Mouse (Mus musculus): ENCODE measurements around the gene Adamts9. TPM values are rescaled to one million over a fixed set of nuclear protein-coding genes. Genes with fewer than 3 reads are reported as not detected.

Gene Adamts9
- polyA plus RNA-seq, 1 experiment = not detected

DNA sequence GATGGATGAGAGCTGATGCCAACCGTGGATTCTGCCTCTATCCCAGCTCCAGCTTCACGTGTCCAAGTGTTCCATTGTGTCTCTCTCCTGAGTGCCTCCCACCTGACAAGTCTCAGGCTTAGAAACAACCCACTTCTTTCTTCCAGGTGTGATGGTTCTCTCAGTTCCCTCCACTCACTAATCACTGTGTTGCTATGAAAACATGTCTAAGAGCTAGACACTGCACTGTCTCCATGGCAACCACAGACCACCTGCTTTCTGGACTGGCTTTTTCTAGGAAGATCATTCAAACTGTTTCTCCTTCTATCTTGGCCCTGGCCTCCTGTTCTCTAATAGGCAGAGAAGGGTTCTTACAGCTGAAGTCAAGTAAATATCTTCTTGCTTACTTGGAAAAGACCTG is 190.6 kb downstream of the Adamts9 start:
- TF ChIP-seq GATA1 (IDR thresholded peaks at IDR 0.05; ENCODE audit: low read length) = no peak

DNA sequence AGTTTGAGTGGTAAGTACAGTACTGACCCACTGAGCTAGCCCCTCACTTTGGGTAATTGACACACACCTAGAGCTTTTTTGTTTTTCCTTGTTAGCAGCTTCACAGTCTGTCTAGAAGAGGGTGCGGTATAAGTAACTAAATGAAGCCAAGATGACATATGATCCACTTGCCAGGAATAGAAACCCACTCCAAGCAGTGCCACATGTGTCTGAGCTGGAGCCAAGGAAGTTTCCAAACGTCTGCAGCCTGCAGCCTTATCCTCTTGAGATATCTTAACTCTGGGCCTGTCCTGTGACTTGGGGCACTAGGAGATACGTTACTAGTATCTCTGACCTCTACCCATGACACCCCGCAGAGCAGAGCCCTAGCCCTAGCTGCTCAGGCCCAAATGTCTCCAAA is 193.9 kb downstream of the Adamts9 start:
- no peak for TF ChIP-seq GATA1 (IDR thresholded peaks at IDR 0.05; ENCODE audit: low read length)

DNA sequence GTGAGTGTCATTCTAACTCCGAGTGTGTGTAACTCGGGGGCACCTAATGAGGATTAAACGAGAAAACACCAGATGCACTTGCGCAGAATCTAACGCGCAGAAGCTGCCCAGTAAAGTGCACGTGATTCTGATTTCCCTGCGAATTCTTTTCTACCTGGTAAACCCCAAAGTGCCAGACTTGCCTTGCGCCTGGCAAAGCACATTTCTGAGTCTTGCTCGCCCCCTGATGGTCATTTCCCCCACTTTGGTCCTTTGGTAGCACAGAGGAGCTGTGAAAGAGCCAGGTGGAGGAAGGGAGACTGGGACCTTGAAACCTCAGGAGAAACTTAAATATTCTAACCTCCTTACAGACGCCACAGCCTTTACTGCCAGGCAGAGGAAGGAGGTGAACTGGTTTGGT is 199.7 kb downstream of the Adamts9 start:
- TF ChIP-seq GATA1 (IDR thresholded peaks at IDR 0.05; ENCODE audit: low read length) = no peak

DNA sequence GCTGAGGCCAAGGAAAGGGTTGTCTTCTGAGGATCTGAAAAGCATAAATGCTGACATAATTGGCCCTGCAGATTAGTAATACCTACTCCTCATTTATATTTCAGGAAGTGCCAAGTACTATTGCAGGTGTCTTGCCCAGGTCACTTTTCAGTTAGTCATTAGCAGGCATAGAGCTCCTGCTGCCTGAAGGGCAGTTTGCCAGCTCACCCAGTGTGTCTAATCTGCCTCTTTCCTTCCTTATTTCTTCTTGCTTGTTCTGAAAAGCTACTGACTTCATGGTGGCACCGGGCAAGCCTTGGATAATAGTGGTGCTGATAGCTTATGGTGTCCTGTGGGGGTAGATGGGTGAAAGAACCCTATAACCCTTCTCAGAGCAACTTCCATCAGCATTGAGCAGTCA is 206.2 kb downstream of the Adamts9 start:
- TF ChIP-seq GATA1 (IDR thresholded peaks at IDR 0.05; ENCODE audit: low read length) = no peak

DNA sequence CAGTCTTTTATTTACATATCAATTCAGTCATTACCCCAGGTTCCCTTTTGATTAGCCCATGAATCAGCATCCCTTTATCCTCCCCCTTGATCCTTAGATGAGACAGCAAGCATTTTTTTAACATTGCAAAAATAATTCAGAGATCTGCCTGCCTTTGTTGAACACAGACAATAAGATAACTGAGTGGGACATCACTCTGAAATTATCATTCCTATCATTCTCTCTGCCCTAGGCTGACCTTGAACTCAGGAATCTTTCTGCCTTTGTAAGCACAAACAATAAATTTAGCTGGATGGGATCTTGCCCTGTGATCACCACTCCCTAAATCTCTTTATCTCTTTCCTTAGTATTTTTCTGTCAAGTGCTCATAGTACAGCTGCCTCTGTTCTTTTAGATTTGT is 209.6 kb downstream of the Adamts9 start:
- no peak for TF ChIP-seq GATA1 (IDR thresholded peaks at IDR 0.05; ENCODE audit: low read length)

DNA sequence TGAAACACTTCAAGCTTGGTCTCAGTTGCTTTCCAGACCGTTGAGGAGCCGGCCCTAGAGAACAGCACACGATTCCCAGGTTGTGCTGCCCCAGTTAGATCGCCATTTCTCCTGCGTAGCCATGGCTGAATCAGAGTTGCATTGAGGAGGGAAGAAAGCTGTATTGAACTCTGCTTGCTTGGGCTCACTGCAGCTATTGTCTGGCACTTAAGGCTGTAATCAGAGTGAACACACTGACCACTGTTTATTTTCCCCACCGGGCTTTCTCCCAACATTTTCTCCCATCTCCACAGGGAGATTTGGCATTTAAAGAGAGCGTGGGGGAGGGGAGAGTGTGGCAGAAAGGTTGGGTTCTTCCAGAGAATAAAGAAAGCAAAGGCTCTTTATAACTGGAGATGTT is 214.8 kb downstream of the Adamts9 start:
- no peak for TF ChIP-seq GATA1 (IDR thresholded peaks at IDR 0.05; ENCODE audit: low read length)

DNA sequence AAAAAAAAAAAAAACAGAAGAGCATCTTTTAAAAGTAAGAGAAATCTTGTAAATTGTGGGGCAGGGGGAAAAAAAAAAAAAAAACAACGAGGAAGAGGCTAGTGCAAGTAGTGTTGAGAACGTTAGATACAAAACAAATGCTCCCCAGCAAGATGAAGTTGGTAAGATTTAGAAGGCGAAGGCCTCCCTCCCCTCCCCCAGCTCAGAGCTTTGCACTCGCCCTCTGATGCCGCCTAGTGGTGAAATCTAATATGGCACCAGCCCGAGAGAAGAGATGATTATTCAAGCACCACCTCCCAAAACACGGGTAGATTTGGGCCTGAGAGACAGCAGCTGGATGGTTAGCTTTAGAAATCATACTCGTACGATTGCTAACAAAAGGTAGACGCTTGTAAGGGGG is 215.2 kb downstream of the Adamts9 start:
- no peak for TF ChIP-seq GATA1 (IDR thresholded peaks at IDR 0.05; ENCODE audit: low read length)

DNA sequence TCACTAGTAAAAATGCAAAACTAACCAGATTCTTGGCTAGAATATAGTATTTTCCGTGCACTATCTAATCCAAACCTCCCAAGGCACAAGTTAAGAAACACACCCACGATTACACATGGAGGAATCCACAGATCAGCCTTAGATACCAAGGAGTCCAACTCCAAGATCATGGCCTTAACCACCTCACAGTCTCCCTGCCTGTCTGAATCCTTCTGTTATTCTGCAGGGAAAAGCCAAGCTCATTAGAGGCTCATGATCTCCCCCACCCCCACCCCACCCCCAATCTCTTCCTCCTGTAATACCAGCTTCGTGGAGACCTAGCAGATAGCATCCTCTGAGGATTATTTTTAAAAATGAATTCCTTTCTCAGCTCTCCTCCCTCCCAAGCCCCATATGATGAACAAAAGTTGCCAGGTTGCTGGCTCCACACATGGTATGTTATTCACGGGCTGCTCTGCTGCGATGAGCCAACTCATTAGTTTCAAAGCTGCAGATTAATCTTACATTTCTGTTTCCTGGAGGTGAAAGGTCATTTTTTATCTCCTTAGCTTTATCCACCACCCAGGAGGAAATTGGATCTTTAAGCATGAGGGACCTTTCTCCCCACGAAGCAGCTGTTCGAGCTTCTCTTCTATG is 215.8 kb downstream of the Adamts9 start:
- no peak for TF ChIP-seq GATA1 (IDR thresholded peaks at IDR 0.05; ENCODE audit: low read length)

DNA sequence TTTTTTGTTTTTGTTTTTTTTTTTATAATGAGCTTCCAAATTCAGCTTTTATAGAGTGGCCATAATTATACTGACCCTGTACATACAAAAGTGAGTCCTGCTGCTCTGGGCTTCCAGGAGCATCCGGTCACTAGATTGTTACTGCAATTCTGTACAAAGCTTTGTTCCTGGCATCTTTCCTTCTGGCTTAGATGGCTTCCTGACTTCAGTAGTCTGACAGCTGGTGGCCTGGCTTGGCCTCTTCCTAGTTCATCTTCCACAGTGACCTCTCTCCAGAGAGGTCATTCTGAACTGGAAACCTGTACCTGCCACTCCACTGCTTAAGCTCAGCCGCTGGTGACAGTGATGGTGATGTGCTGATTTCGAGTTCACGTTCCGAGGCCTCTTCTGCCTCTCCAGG is 217.2 kb downstream of the Adamts9 start:
- TF ChIP-seq GATA1 (IDR thresholded peaks at IDR 0.05; ENCODE audit: low read length) = no peak

DNA sequence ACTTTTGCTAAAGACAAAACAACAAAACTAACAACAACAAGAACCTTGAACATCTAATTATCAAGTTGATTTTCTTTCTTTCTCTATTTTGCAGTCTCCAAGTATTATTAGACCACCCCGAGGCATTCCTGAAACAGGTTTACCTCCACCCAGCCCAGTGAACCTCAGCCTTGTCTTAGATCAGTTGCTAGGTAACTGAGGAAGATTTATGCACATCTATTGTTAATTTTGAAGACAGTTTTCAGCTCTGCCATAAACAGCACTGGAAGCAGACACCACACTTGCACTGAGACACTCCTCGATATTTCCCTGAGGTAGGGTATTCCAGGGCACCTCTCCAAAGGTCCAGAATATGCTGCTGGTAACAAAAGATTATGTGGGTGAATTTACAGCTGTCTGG is 218.9 kb downstream of the Adamts9 start:
- no peak for TF ChIP-seq GATA1 (IDR thresholded peaks at IDR 0.05; ENCODE audit: low read length)

Other genes starting within 250 kb of the Adamts9 start
- not detected in 2 replicates for gene Prickle2, start 237.3 kb downstream of the Adamts9 start, polyA plus RNA-seq (2012)
- not detected in 2 replicates for gene A730049H05Rik, start 127.0 kb downstream of the Adamts9 start, polyA plus RNA-seq (2012)
- not detected in 2 replicates for gene Gm15737, start 74.1 kb downstream of the Adamts9 start, polyA plus RNA-seq (2012)